Mouse (Mus musculus) kidney, adult 2 months (tissue): Measurements from ENCODE around the gene Ube2n.
A peak's percentile ranks its signal among the peaks of the same experiment; 100 is the strongest.

Source experiments
- CTCF ChIP-seq: fragments of 200-500 bp; conservative IDR thresholded peaks from 2 replicates; pipeline ENCODE4 v1.5.1; 2011; ENCODE audit warnings: low read depth, mild to moderate bottlenecking, control low read depth, low read length, moderate library complexity, mixed read lengths; ENCODE audit not compliant: insufficient read depth, insufficient read length
- POLR2A ChIP-seq: fragments of 200-500 bp; IDR thresholded peaks from one replicate; pipeline ENCODE4 v1.6.1; 2011; ENCODE audit warnings: low read depth, low read length, control low read depth

DNA sequence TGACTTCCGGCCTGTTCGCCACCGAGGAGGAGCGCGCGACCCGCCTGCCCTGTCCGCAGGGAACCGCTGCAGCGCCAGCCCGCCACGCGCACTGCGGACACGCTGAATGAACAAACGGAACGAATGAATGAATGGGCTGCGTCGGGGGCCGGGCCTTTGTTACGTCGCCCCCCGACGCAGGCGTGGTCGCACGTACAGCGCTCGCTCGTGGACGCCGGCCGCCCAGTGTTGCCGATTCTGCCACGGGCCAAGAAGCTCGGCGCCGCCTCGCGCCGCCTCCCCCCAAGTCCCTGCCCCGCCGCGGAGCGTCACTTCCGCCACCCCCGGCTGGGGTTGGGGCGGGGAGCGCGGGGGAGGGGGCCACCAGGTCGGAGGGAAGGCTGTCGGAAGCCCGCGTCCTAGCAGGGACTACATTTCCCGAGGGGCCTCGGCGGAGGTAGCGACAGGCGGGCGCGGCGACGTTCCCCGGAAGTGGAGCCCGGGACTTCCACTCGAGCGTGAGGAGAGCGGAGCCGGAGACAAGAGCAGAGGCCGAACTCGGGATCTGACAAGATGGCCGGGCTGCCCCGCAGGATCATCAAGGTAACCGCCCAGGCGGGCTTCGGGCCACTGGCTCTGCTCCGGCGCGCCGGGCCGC is at the start of gene Ube2n:
- TF ChIP-seq POLR2A (peak; percentile 8), CTCF (no peak)
